Mouse (Mus musculus) liver, embryonic 14.5 days (tissue): ENCODE data around the gene Chst14.

Experiments
- CTCF ChIP-seq: IDR thresholded peaks from 2 replicates; pipeline ENCODE4 v1.5.1; 2016; ENCODE audit warnings: antibody characterized with exemption, low read depth, control low read depth
- EP300 ChIP-seq: IDR thresholded peaks from 2 replicates; pipeline ENCODE4 v1.6.1; 2016; ENCODE audit warnings: antibody characterized with exemption, low read depth

- TF ChIP-seq CTCF: no peak
- no peak for TF ChIP-seq EP300
Observed at GRCm38 (mm10) chr2:118895990-118896913, 30.0 kb upstream of the Chst14 start.
